Mouse (Mus musculus): ENCODE data around the gene Cep135. TPM values are rescaled to one million over a fixed set of nuclear protein-coding genes. Genes with fewer than 3 reads are reported as not detected.

Gene Cep135
- polyA plus RNA-seq, 2 experiments: 6.9 to 10.3 TPM

DNA sequence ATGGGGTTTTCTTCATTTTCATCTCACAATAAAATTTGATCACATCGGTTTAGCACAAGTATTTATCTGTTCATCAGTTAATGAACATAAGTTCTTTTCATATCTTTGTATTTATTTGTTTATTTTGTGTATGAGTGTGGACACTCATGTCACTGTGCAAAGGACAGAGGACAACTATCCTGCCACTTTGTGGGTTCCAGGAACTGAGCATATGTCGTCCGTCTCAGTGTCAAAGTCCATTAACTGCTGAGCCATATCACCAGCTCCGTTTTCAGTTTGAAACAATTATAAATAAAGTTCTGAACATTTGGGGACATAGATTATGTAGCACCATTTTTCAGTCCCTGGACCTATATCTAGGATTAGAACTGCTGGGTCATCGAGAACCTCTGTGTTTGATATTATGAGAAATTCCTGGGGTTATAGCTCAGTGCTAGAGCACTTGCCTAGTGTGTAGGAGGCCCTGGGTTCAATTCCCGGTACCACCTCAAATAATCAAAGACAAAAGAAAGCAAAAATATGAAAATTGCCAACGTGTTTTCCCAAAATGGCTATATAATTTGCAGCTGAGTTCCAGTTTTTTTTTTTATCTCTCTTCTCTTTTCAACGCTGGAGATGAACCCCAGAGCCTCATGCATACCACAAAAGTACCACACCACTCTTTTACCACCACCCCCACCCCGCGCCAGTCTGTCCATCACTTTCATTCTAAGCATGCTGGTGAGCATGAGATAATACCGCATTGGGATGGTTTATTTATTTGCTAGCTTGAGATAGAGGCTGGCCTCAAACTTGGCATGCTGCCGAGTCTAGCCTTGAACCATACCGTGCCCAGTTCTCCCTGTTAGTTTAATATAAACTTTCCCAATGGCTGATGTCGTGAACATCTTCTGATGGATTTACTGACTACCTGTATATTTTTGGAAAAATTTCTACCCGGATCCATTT is 96.4 kb downstream of the Cep135 start:
- Histone ChIP-seq H3K36me3 (ENCODE audit: control insufficient read depth, insufficient read depth, low read length) (no peaks in the 10 kb centered on the region), H3K27me3 (ENCODE audit: control insufficient read depth, insufficient read depth, low read length) (no peaks in the 10 kb centered on the region), H3K9me3 (ENCODE audit: control insufficient read depth, low read length) (no peaks in the 10 kb centered on the region), H3K27ac (replicated peaks; ENCODE audit: low read depth, low read length) (no peak overlapping the region), H3K4me3 (replicated peaks; ENCODE audit: low read length) (no peak overlapping the region), H3K4me2 (replicated peaks; ENCODE audit: low read depth, low read length, severe bottlenecking) (no peak overlapping the region), H3K4me1 (ENCODE audit: control insufficient read depth, insufficient read depth, low read length) (peaks cover 7% of the 10 kb centered on the region; the same call in 1 of the 2 replicates), H3K9ac (ENCODE audit: low read depth, low read length, severe bottlenecking) (no peak overlapping the region)
- 89% methylated on average over 15 of the region's 15 CpGs for WGBS
- ATAC-seq (ENCODE audit: low FRiP score, low read depth): no peak
- DNase-seq (ENCODE audit: low spot score): no peak
- no peak for TF ChIP-seq POLR2A (IDR thresholded peaks at IDR 0.05; ENCODE audit: borderline replicate concordance, extremely low read depth, insufficient read depth, insufficient read length)

- H3K4me2 ChIP-seq (replicated peaks; ENCODE audit: low read depth, low read length, severe bottlenecking): no peak overlapping the region
- no peaks in the 10 kb centered on the region for H3K9me3 ChIP-seq (ENCODE audit: control insufficient read depth, low read length)
- H3K27ac ChIP-seq (replicated peaks; ENCODE audit: low read depth, low read length): peak overlapping the region; percentile 68
- H3K4me1 ChIP-seq (ENCODE audit: control insufficient read depth, insufficient read depth, low read length): peaks cover 9% of the 10 kb centered on the region; the same call in 1 of the 2 replicates
- DNase-seq (ENCODE audit: low spot score): no peak
- H3K27me3 ChIP-seq (ENCODE audit: control insufficient read depth, insufficient read depth, low read length): no peaks in the 10 kb centered on the region
- no peak for ATAC-seq (ENCODE audit: low FRiP score, low read depth)
- H3K9ac ChIP-seq (ENCODE audit: low read depth, low read length, severe bottlenecking): no peak overlapping the region
- TF ChIP-seq POLR2A (IDR thresholded peaks at IDR 0.05; ENCODE audit: borderline replicate concordance, extremely low read depth, insufficient read depth, insufficient read length): no peak
- H3K4me3 ChIP-seq (replicated peaks; ENCODE audit: low read length): no peak overlapping the region
- WGBS: 82% methylated on average over 10 of the region's 10 CpGs
- no peaks in the 10 kb centered on the region for H3K36me3 ChIP-seq (ENCODE audit: control insufficient read depth, insufficient read depth, low read length)
Observed at GRCm38 (mm10) chr5:76687961-76688600, 99.6 kb downstream of the Cep135 start.

- no peaks in the 10 kb centered on the region for H3K9me3 ChIP-seq (ENCODE audit: control insufficient read depth, low read length)
- H3K27me3 ChIP-seq (ENCODE audit: control insufficient read depth, insufficient read depth, low read length): no peaks in the 10 kb centered on the region
- H3K4me3 ChIP-seq (replicated peaks; ENCODE audit: low read length): no peak overlapping the region
- peak overlapping the region; percentile 68 for H3K27ac ChIP-seq (replicated peaks; ENCODE audit: low read depth, low read length)
- no peak overlapping the region for H3K9ac ChIP-seq (ENCODE audit: low read depth, low read length, severe bottlenecking)
- TF ChIP-seq POLR2A (IDR thresholded peaks at IDR 0.05; ENCODE audit: borderline replicate concordance, extremely low read depth, insufficient read depth, insufficient read length): no peak
- 66% methylated on average over 6 of the region's 6 CpGs for WGBS
- no peak overlapping the region for H3K4me2 ChIP-seq (replicated peaks; ENCODE audit: low read depth, low read length, severe bottlenecking)
- H3K4me1 ChIP-seq (ENCODE audit: control insufficient read depth, insufficient read depth, low read length): peaks cover 9% of the 10 kb centered on the region; the same call in 1 of the 2 replicates
- H3K36me3 ChIP-seq (ENCODE audit: control insufficient read depth, insufficient read depth, low read length): no peaks in the 10 kb centered on the region
- ATAC-seq (ENCODE audit: low FRiP score, low read depth): no peak
- DNase-seq (ENCODE audit: low spot score): peak; percentile 45
Observed at GRCm38 (mm10) chr5:76688643-76689042, 100.1 kb downstream of the Cep135 start.

GRCm38 (mm10) chr5:76690177-76690593 is 101.7 kb downstream of the Cep135 start:
- H3K27ac ChIP-seq (replicated peaks; ENCODE audit: low read depth, low read length): no peak overlapping the region
- no peak overlapping the region for H3K4me3 ChIP-seq (replicated peaks; ENCODE audit: low read length)
- H3K9ac ChIP-seq (ENCODE audit: low read depth, low read length, severe bottlenecking): no peak overlapping the region
- peaks cover 9% of the 10 kb centered on the region; the same call in 1 of the 2 replicates for H3K4me1 ChIP-seq (ENCODE audit: control insufficient read depth, insufficient read depth, low read length)
- 41% methylated on average over 5 of the region's 5 CpGs for WGBS
- no peak overlapping the region for H3K4me2 ChIP-seq (replicated peaks; ENCODE audit: low read depth, low read length, severe bottlenecking)
- no peak for DNase-seq (ENCODE audit: low spot score)
- H3K36me3 ChIP-seq (ENCODE audit: control insufficient read depth, insufficient read depth, low read length): no peaks in the 10 kb centered on the region
- no peak for TF ChIP-seq POLR2A (IDR thresholded peaks at IDR 0.05; ENCODE audit: borderline replicate concordance, extremely low read depth, insufficient read depth, insufficient read length)
- no peaks in the 10 kb centered on the region for H3K27me3 ChIP-seq (ENCODE audit: control insufficient read depth, insufficient read depth, low read length)
- 0 out of 2 replicates have a peak, but pooled peaks have one; percentile 16 for ATAC-seq (ENCODE audit: low FRiP score, low read depth)
- no peaks in the 10 kb centered on the region for H3K9me3 ChIP-seq (ENCODE audit: control insufficient read depth, low read length)

- no peaks in the 10 kb centered on the region for H3K36me3 ChIP-seq (ENCODE audit: control insufficient read depth, insufficient read depth, low read length)
- no peak overlapping the region for H3K27ac ChIP-seq (replicated peaks; ENCODE audit: low read depth, low read length)
- no peak for ATAC-seq (ENCODE audit: low FRiP score, low read depth)
- no peak for TF ChIP-seq POLR2A (IDR thresholded peaks at IDR 0.05; ENCODE audit: borderline replicate concordance, extremely low read depth, insufficient read depth, insufficient read length)
- H3K9me3 ChIP-seq (ENCODE audit: control insufficient read depth, low read length): no peaks in the 10 kb centered on the region
- H3K4me2 ChIP-seq (replicated peaks; ENCODE audit: low read depth, low read length, severe bottlenecking): no peak overlapping the region
- peaks cover 9% of the 10 kb centered on the region; the same call in 1 of the 2 replicates for H3K4me1 ChIP-seq (ENCODE audit: control insufficient read depth, insufficient read depth, low read length)
- no peak overlapping the region for H3K9ac ChIP-seq (ENCODE audit: low read depth, low read length, severe bottlenecking)
- no peak overlapping the region for H3K4me3 ChIP-seq (replicated peaks; ENCODE audit: low read length)
- 86% methylated on average over 5 of the region's 5 CpGs for WGBS
- DNase-seq (ENCODE audit: low spot score): no peak
- no peaks in the 10 kb centered on the region for H3K27me3 ChIP-seq (ENCODE audit: control insufficient read depth, insufficient read depth, low read length)
Observed at GRCm38 (mm10) chr5:76691251-76691650, 102.8 kb downstream of the Cep135 start.
